Mouse (Mus musculus) sigmoid colon, adult 10 weeks (tissue): ENCODE data around the gene Pin1. TPM values are rescaled to one million over a fixed set of nuclear protein-coding genes. Genes with fewer than 3 reads are reported as not detected.

Source experiments
- polyA plus RNA-seq: library from polyadenylated mRNA; stranded (reverse); fragments of 350-450 nt; fragmentation: Illumina TruSeq; extraction: RNeasy Lipid Tissue Mini Kit (QIAGEN cat#74804); gene quantifications from one replicate; pipeline ENCODE4 v1.2.3, GENCODE M21; 2014; ENCODE audit warnings: low read depth, low replicate concordance

The Pin1 gene
- 0.85 TPM for polyA plus RNA-seq

DNA sequence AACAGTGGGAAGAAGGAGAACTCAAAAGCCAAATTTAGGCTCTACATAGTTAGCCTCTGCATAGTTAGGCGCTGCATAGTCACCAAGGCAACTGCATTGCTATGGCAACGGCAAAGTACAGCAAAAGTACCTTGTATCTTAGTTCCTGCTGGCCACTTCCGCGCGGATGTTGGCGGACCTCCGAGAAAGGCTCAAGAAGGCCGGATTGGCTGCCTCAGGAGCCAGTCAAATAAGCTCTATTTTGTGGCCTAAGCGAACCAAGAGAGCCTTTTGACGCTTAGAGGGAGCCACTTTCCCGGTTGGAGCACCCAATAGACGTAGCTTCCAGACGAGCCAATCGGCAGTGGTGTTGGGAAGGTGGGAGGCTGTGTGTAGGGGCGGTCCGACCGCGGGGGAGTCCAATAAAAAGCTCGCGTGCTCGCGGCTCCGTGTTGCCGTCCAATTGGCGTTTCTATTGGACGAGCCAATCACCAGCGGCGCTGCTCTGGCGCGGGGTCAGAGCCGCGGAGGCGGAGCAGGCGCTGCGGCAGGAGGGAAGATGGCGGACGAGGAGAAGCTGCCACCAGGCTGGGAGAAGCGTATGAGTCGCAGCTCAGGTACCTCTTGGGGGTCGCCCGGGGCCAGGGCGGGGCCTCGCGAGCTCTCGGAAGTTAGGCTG lies at the start of gene Pin1:
Gene Pin1 (plus strand): TSS at position 494 of the 658 bp plus-strand sequence.

DNA sequence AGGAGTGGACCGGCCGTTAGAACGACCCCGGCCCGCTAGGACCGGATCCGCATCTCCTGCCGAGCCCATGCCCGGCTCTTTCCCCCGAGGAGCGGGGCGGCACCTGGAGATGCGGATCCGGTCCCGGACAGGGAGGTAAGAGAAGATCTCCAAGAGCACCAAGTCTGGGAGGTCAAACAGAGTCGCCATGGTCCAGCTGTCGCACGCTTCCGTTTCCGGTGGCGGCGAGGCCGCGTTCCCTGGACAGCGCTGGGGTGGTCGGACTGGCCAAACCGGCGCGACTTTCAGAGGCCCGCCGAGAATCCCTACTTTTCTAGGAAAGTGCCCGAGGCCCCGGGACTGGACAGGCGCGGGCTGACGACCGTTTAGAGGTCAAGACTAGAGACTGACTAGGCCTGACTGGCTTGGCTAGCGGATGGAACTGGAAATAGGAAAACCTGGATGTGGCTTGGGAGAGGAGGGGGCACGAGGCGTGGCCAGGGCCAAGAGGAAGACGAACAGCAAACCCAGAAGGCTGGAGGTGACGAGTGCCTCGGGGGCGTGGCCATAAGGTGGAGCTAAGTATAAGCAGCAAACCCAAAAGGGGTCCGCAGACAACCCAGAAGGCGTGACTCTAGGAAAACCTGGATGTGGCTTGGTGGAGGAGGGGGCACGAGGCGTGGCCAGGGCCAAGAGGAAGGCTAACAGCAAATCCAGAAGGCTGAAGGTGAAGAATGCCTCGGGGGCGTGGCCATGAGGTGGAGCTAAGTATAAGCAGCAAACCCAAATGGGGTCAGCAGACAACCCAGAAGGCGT lies 9.6 kb upstream of the Pin1 start, which contains the start of gene Ubl5:
Gene Ubl5 (plus strand): TSS at position 778 of the 795 bp plus-strand sequence.

DNA sequence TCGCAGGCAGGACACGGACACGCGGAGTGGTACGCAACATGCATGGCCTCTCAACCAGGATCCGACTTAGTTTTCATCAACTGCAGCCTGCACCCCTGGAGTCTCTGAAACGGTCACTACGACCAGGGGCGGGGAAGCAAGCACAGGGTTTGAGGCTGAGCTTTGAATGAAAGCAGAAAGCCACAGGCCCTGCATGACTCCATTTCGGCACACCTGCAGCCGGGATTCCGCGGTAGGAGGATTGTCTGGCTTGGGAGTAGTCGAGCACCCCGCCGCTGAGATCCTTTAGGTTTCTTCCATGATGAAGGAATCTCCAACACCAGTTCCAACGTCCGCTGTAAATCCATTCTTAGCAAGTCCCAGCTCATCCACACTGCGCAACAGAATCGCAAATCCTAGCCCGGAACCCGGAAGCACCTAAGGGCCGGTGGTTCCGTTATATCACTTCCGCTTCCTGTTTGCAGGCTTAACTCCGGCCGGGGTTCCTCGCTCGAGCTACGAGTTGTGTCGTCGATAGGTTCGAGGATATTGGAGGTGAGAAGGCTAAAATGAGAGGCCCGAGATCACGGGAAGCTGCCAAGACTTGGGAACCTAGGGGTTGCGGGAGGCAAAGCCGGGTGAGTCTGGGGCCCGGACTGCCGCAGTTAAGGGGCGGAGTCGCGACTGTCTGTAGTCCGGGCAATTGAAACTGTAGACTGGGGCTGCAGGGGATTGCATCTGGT lies 7.4 kb upstream of the Pin1 start, which contains the start of gene Fbxl12:
Gene Fbxl12 (minus strand): TSS at position 408 of the 722 bp plus-strand sequence.

Other genes starting within 250 kb of the Pin1 start
- 36.7 TPM for gene Zfp26, start 191.9 kb upstream of the Pin1 start, polyA plus RNA-seq
- 48.6 TPM for gene Zfp426, start 159.3 kb upstream of the Pin1 start, polyA plus RNA-seq
- 59.3 TPM for gene Zfp266, start 130.7 kb upstream of the Pin1 start, polyA plus RNA-seq
- gene Zfp846, start 70.8 kb upstream of the Pin1 start, polyA plus RNA-seq: 23.9 TPM
- 57.3 TPM for gene Ubl5, start 9.2 kb upstream of the Pin1 start, polyA plus RNA-seq
- 7.3 TPM for gene Fbxl12, start 7.3 kb upstream of the Pin1 start, polyA plus RNA-seq
- gene Olfm2, start 94.3 kb downstream of the Pin1 start, polyA plus RNA-seq: 0.79 TPM
- gene Col5a3, start 163.0 kb downstream of the Pin1 start, polyA plus RNA-seq: 0.38 TPM
- gene Rdh8, start 166.4 kb downstream of the Pin1 start, polyA plus RNA-seq: not detected
- 6.5 TPM for gene A230050P20Rik, start 216.5 kb downstream of the Pin1 start, polyA plus RNA-seq
- gene Angptl6, start 227.6 kb downstream of the Pin1 start, polyA plus RNA-seq: not detected
- 1.1 TPM for gene Ppan, start 236.1 kb downstream of the Pin1 start, polyA plus RNA-seq
- gene Eif3g, start 246.5 kb downstream of the Pin1 start, polyA plus RNA-seq: 25.4 TPM